Mouse (Mus musculus) erythroblast, embryonic 14.5 days (primary cell): ENCODE results near the gene Dock10. TPM values are rescaled to one million over a fixed set of nuclear protein-coding genes. Genes with fewer than 3 reads are reported as not detected.

Experiments
- H3K27me3 ChIP-seq: 2 replicates; pipeline ENCODE4 v1.6.1; 2012; ENCODE audit warnings: inconsistent platforms; ENCODE audit not compliant: control insufficient read depth
- H3K36me3 ChIP-seq: 2 replicates; pipeline ENCODE4 v1.6.1; 2012; ENCODE audit warnings: mild to moderate bottlenecking, inconsistent platforms; ENCODE audit not compliant: control insufficient read depth
- H3K4me1 ChIP-seq: 2 replicates; pipeline ENCODE4 v1.6.1; 2012; ENCODE audit warnings: inconsistent platforms; ENCODE audit not compliant: control insufficient read depth
- H3K4me3 ChIP-seq: replicated peaks from 2 replicates; pipeline ENCODE3; 2012; ENCODE audit warnings: moderate library complexity, mild to moderate bottlenecking, inconsistent platforms
- H3K9me3 ChIP-seq: 2 replicates; pipeline ENCODE4 v1.6.1; 2012; ENCODE audit warnings: low read length, inconsistent platforms, mixed read lengths; ENCODE audit not compliant: control insufficient read depth
- GATA1 ChIP-seq: IDR thresholded peaks from 2 replicates; pipeline ENCODE4 v1.6.1; 2012; ENCODE audit warnings: low read length, inconsistent platforms, mixed read lengths
- TAL1 ChIP-seq: IDR thresholded peaks from 3 replicates; pipeline ENCODE4 v1.6.1; 2012; ENCODE audit warnings: low read length, inconsistent platforms, mixed read lengths
- polyA plus RNA-seq: library from polyadenylated mRNA; stranded (reverse); fragments of >175 nt; gene quantifications from 2 replicates; pipeline ENCODE4 v1.2.3, GENCODE M21; 2012

Dock10 gene
- polyA plus RNA-seq, 1 experiment: 0.02 TPM

DNA sequence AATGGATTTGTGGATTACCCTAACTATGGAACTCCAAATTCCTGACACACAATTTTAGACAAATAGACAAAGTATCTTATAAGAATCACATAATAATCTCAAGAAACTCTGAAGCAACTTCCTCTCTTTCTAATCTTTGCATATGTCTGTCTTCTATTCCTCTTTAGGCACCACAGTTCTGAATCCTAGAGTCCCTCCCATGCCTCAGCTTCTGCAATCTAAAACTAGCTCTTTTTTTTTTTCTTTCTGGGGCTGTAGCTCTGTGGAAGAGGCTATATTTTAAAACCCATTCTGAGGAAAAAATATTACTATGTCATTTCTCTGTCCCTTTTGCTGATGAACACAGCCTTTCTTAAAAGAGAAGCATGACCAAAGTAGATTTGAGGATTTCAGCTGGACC is 92.6 kb downstream of the Dock10 start:
- Histone ChIP-seq H3K36me3 (no peaks in the 10 kb centered on the region), H3K4me3 (no peak overlapping the region), H3K27me3 (no peaks in the 10 kb centered on the region), H3K4me1 (no peaks in the 10 kb centered on the region), H3K9me3 (no peaks in the 10 kb centered on the region)
- no peak for TF ChIP-seq TAL1
- TF ChIP-seq GATA1: no peak

DNA sequence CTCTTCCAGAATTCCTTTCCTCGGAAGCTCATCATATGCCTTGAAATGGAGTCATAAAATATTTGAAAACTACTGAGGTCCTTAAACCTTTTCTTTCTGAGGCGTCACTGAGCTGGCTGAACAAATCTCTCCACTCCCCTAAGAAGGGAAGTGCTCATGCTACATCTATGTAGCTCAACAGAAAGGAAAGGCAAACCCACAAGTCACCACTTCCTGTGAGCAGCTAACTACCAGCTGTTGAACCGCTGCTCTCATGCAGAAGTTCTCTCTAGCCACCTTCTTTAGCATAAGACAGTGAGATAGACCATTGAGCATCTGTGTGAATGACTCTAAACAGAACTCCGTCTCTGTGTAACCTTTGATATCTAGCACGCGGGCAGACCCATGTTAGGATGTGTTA is 93.2 kb downstream of the Dock10 start:
- Histone ChIP-seq H3K27me3 (no peaks in the 10 kb centered on the region), H3K4me3 (no peak overlapping the region), H3K36me3 (no peaks in the 10 kb centered on the region), H3K9me3 (no peaks in the 10 kb centered on the region), H3K4me1 (no peaks in the 10 kb centered on the region)
- TF ChIP-seq GATA1: no peak
- no peak for TF ChIP-seq TAL1

- no peak overlapping the region for H3K4me3 ChIP-seq
- TF ChIP-seq TAL1 (no peak), GATA1 (no peak)
- H3K9me3 ChIP-seq: no peaks in the 10 kb centered on the region
Measured at GRCm38 (mm10) chr1:80661506-80662402, 96.6 kb downstream of the Dock10 start.

DNA sequence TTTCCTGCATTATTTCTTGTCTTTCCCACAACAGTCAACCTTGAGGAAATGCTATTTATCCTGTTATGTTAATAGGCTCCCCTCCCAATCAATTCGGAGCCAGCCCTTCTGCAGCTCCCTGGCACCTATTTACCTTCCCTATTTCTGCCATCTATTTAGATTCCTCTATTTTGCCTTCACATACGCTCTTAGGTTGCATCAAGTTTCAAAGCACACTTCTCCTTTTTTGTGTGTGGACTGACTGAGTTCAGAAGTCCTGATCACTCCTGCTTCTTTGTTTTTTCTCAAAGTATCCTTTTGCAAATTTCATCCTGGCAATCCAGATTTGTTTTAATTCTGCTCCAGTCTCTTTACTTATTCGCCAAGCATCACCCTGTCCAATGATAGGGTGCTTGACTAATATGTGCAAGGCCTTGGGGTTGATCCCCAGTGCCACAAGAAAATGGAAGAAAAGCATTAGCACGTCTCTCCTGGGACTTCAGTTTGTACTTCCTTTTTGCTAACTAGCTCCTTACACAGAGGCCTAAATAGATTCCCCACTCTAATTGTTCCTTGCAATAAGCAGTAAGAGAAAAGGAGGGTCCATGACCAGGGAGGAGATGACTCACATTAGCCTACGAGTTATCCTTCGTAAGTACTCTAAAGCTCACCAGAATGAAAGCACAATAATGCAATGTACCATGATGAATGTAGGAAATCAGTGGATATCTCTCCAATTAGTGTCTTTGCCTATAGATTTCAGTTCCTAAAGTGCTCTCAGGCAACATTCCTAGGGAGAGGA is 98.7 kb downstream of the Dock10 start:
- H3K9me3 ChIP-seq: no peaks in the 10 kb centered on the region
- TF ChIP-seq TAL1 (no peak), GATA1 (no peak)
- H3K27me3 ChIP-seq: no peaks in the 10 kb centered on the region
- H3K4me1 ChIP-seq: no peaks in the 10 kb centered on the region
- H3K4me3 ChIP-seq: no peak overlapping the region
- H3K36me3 ChIP-seq: no peaks in the 10 kb centered on the region

More at GRCm38 (mm10) chr1:80661506-80662402, 96.6 kb downstream of the Dock10 start:
- Histone ChIP-seq H3K27me3 (no peaks in the 10 kb centered on the region), H3K36me3 (no peaks in the 10 kb centered on the region), H3K4me1 (no peaks in the 10 kb centered on the region)

GRCm38 (mm10) chr1:80656389-80656788 is 101.9 kb downstream of the Dock10 start:
- no peaks in the 10 kb centered on the region for H3K36me3 ChIP-seq
- H3K9me3 ChIP-seq: no peaks in the 10 kb centered on the region
- TF ChIP-seq GATA1 (no peak), TAL1 (no peak)

DNA sequence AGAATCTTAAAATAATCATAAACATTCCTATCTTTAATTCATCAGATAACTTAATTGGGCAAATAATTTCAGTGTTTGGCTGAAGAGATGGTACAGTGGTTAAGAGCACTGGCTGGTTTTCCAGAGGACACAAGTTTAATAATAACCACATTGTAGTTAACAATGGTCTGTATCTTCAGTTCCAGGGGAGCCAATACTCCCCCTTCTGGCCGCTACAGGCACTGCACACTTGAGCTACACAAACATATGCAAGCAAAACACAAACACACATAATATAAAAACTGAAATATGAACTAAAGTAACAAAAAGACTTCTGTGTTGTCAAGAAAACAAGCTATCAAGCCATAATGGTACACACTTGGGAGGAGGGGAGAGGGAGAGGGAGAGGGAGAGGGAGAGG is 102.5 kb downstream of the Dock10 start:
- Histone ChIP-seq H3K36me3 (no peaks in the 10 kb centered on the region), H3K9me3 (no peaks in the 10 kb centered on the region), H3K4me1 (no peaks in the 10 kb centered on the region), H3K27me3 (no peaks in the 10 kb centered on the region), H3K4me3 (no peak overlapping the region)
- TF ChIP-seq GATA1 (no peak), TAL1 (no peak)

More at GRCm38 (mm10) chr1:80656389-80656788, 101.9 kb downstream of the Dock10 start:
- Histone ChIP-seq H3K27me3 (no peaks in the 10 kb centered on the region), H3K4me1 (no peaks in the 10 kb centered on the region), H3K4me3 (no peak overlapping the region)

DNA sequence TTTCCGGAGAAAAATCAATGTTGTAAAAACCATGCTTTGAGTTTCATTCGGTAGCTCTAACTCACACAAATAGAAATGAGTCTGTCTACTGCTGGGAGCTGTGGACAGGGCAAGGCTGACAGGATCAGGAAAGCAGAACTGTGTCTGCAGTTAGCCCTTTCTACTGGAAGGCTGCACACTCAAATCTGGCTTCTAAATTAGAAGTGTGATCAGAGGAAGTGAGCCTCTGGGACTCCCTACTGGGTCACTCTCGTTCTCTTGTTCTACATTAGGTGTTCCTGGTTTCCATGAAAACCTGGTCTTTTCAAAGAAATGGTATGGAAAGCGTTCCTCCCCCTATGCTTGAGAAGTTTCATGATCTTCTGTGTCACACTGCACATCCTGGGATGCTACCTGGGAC is 103.1 kb downstream of the Dock10 start:
- Histone ChIP-seq H3K4me1 (no peaks in the 10 kb centered on the region), H3K36me3 (no peaks in the 10 kb centered on the region), H3K9me3 (no peaks in the 10 kb centered on the region), H3K4me3 (no peak overlapping the region), H3K27me3 (no peaks in the 10 kb centered on the region)
- TF ChIP-seq TAL1: no peak
- TF ChIP-seq GATA1: no peak

- H3K36me3 ChIP-seq: no peaks in the 10 kb centered on the region
- no peaks in the 10 kb centered on the region for H3K4me1 ChIP-seq
- TF ChIP-seq TAL1: no peak
- no peak for TF ChIP-seq GATA1
- no peak overlapping the region for H3K4me3 ChIP-seq
- H3K27me3 ChIP-seq: no peaks in the 10 kb centered on the region
- H3K9me3 ChIP-seq: no peaks in the 10 kb centered on the region
Measured at GRCm38 (mm10) chr1:80654177-80654576, 104.2 kb downstream of the Dock10 start.

GRCm38 (mm10) chr1:80652803-80653202 is 105.5 kb downstream of the Dock10 start:
- H3K4me1 ChIP-seq: no peaks in the 10 kb centered on the region
- no peaks in the 10 kb centered on the region for H3K36me3 ChIP-seq
- no peaks in the 10 kb centered on the region for H3K27me3 ChIP-seq

More at GRCm38 (mm10) chr1:80652803-80653202, 105.5 kb downstream of the Dock10 start:
- TF ChIP-seq GATA1 (no peak), TAL1 (no peak)
- Histone ChIP-seq H3K9me3 (no peaks in the 10 kb centered on the region), H3K4me3 (no peak overlapping the region)
